Mouse (Mus musculus): ENCODE measurements around the gene Dkkl1. TPM values are rescaled to one million over a fixed set of nuclear protein-coding genes. Genes with fewer than 3 reads are reported as not detected.

Dkkl1 gene
- 5.7 and 5.9 TPM in 2 replicates for polyA plus RNA-seq (2012; rRNA removed)

DNA sequence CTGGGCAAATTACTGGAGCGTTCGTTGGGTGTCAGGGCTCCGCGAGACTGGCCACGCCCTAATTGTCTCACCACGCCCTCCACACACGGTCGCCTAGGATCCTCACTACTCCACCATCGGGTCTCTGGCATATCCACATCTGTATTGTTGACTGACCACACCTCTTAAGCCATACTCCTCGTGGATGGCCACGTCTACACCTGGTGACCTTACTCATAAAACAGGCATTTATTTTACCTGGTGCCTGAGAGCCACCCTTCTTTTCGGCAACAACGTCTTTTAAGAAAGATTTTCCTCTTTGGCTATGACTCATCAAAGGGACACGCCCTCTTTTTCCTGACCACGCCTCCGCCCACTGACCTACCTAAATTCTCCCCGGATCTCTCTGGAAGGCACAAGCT is at the start of gene Dkkl1:
TSS of gene Dkkl1 (minus strand) at position 297 of the 401 bp plus-strand sequence.

DNA sequence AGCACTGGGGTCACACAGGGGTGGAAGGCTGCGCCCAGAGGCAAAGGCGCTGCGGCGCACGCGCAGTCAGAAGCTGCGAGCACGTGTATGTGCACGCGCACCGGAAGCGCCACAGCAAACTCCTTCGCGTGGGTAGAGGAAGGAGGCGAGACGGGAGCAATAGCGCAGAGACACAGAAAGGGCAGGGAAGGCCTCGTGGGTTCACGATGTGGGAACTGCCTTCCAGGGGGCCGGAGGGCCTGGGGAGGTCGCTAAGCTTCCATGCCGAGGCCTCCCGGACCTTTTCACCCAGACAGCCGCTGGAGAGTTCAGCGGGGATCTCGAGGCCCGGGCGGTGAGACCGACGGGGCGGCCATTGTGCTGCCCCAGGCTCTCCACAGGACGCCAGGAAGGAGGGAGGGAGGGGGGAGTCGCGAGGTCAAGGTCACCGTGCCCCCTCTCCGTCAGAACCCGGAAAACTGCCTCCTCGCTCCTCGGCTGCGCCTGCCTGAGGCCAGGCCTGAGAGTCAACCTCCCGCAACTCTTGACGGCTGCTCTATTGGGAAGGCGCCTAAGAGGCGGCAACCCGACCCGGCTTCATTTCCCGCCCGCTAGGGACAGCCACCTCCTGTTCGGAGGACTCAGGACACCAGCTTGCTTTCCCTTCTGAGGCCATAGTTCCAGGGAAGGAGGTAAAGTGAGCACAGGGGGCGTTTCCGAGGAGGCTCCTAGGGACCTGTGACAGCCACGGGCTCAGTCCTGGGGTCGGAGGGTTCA is 28.9 kb upstream of the Dkkl1 start, which contains the start of gene Slc6a16:
TSS of gene Slc6a16 (plus strand) at position 453 of the 756 bp plus-strand sequence.

DNA sequence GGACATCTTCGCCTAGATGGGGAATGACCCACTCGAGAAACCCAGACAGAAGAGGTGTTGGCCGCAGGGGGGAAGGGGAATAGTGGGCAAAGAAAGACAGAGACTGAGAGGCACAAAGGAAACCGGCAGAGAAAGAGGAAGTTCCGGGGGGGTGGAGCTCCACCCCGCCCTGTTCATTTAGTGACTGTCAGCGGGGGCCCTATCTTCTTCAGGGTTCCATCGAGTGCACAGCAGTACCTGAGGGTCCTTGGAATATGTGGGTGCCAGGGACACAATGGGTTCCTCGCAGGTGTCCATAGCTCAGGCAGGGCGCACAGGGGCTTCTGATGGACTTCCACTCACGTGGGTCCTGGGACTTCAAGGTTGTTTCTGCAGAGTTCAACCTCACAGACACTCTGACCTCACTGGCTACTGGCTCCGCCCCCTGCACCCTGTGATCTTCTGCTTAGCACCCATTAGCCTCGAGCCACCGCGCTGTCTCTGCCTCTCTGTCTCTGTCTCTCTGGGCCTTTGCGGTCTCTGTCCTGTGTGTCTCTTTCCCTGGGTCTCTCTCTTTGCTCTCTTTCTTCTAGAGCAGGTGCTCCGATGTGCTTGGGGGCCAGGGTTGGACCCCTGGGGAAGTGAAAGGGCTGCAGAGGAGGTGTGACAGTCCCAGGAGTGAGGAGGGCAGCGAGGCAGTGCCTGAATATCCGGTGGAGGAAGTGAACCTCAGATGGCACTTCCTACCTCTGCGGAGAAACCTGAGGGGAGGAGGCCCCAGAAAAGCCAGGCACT is 27.0 kb upstream of the Dkkl1 start, which contains the start of gene Cd37:
TSS of gene Cd37 (minus strand) at position 393 of the 774 bp plus-strand sequence.

DNA sequence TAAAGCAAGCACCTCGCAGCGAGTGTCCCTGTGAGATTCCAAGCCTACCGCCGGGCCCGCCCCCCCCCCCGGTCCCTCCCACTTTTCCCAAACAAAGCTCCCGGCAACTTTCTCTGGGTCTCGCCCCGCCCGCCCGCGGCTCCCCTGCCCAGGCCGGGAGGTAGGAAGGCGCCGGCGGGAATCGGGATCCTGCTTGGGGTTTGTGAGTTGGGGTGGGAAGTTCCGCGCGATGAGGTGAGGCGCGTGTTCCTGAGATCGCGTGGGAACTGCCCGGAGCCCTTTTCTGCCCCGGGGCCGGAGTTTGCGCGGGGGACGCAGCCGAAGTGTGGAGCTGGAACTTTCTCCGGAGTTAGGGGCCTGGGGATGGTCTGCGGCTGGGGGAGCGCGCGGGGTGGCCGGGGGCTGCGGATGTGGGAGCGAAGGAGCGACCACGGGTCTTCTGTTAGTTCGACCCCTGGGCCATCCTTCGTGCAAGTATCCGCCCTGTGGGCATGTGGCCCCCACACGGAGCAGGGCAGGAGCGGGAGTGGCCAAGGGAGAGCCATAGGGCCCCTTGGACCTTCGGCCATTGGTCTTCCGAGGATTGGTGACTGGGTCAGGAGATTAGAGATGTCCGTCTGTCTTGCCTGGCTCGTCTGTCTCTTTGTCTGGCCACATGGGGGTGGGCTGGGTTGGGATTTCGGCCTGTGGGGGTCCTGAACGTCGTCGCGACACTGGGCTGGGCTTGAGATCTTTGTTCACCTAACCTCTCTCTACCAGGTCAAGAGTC is 3.9 kb upstream of the Dkkl1 start, which contains the start of gene Tead2:
TSS of gene Tead2 (plus strand) at position 81 of the 769 bp plus-strand sequence.

DNA sequence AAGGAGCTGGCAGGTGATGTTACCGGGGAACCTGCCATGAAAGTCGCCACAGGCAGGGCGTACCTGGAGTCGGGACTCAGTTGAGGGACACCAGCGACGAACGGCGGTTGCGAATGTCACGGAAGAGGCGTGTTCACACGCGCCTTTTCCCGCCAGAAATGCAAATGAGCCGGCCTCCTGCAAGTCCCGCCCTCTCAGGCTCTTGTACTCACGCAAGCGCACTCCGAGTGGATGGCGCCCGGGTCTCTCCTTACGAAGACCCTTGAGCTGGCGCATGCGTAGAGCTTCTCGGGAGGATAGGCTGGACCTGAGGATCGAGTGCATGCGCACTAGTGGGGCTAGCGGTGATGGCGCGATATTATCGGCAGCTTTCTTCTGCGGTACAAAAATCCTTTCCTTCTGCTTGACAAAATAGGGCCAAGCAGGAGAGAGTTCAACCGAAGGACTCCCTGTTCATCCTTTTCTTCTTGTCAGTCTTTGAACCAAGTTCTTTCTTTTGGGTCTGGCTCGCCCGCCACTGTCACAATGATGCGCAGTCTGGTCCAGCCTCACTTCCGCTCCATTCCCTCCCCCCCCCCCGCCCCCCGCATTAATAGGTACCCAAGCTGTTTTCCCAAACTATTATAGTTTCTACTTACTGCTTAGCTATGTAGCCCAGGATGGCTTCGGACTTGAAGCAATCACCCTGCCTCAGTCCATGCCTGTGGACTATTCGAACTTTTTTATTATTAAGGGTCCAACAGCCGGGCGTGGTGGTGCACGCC is 7.4 kb downstream of the Dkkl1 start, which contains the start of gene Ccdc155:
TSS of gene Ccdc155 (minus strand) at position 513 of the 764 bp plus-strand sequence.

DNA sequence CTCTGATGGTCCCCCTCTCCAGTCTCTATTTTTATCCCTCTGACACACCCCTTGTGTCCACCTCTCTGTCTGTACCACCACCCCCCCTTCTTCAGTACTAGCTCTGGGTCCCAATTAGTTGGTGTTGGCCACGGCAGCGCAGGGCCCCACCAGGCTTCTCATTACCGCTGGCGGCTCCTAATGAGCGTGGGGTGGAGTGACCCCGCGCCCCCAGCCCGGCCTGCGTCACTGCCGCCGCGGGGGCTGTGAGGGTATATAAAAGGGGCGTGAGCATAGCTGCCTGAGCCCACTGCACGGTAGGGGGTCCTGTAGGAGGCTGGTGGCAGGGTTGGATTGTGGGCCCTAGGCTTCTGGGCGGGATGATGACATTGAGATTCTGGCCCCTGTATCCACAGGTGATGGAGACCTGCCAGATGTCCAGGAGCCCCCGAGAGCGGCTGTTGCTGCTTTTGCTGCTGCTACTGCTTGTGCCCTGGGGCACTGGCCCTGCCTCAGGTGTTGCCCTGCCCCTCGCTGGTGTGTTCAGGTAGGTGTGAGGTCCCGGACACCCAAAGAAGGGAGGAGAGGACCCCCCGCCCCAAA is 31.0 kb downstream of the Dkkl1 start, which contains the start of gene Pth2:
TSS of gene Pth2 (plus strand) at position 100 of the 582 bp plus-strand sequence.

DNA sequence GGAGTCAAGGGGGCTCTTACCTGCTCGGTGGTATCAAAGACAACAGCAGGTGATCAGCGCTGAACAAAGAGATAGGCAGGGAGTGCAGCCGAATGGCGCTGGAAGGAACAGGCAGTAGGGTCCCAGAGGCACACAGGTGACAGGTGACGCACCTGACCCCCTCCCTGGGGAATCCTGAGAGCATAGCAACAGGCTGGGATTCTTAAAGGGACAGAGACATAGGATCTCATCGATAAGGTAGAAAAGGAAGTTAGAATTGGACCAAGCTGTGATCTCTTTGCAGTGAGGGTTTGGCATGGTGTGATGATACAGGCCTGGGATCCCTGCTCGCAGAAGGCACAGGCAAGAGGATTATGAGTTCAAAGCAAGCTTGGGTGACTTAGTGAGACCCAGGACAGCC is 32.5 kb downstream of the Dkkl1 start, which contains the start of gene Gfy:
TSS of gene Gfy (minus strand) at position 101 of the 400 bp plus-strand sequence.

DNA sequence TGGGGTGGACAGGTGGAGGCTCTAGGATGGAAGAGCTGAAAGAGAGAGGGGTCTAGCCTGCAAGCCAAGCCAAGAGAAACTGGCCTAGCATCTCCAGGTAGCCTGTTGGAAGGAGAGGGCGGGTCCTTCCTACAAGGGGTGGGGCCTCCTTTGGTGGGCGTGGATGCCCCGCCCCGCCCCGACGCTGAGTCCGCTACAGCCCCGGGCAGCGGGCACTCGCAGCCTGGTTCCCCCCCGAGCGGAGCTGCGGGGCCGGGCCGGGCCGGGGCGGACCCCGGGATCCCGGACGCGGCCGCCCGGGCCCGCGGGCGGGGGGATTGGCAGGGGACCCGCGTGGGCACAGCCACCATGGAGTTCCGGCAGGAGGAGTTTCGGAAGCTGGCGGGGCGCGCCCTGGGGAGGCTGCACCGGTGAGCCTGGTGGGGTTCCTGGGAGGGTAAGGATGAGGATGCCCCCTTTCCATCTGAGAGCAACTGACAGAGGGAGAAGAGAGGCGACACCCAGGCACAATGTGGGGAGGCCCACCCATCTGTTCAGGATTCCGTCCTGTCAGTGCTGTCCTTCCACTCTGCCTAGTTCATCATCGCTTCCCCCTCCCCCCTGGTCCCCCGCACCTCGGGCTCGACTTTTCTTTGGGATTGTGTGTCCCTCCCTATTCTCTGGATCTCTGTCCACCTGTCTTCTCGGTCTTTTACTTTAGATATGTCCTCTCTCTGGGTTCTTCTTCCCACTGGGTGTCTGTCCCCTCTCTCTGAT is 48.0 kb downstream of the Dkkl1 start, which contains the start of gene Slc17a7:
TSS of gene Slc17a7 (plus strand) at position 215 of the 756 bp plus-strand sequence.

Other genes starting within 250 kb of the Dkkl1 start
- gene Cpt1c, start 237.3 kb downstream of the Dkkl1 start, polyA plus RNA-seq (2012; rRNA removed), result 96.5 and 105 TPM in 2 replicates
- 861 and 874 TPM in 2 replicates for gene Prmt1, start 225.6 kb downstream of the Dkkl1 start, polyA plus RNA-seq (2012; rRNA removed)
- gene Irf3, start 214.5 kb downstream of the Dkkl1 start, polyA plus RNA-seq (2012; rRNA removed), result 89.9 and 97.5 TPM in 2 replicates
- 8.4 and 10.7 TPM in 2 replicates for gene Bcl2l12, start 213.4 kb downstream of the Dkkl1 start, polyA plus RNA-seq (2012; rRNA removed)
- gene Scaf1, start 195.8 kb downstream of the Dkkl1 start, polyA plus RNA-seq (2012; rRNA removed), result 91.3 and 106 TPM in 2 replicates
- 20.9 and 23.6 TPM in 2 replicates for gene Rras, start 194.2 kb downstream of the Dkkl1 start, polyA plus RNA-seq (2012; rRNA removed)
- gene Prr12, start 159.3 kb downstream of the Dkkl1 start, polyA plus RNA-seq (2012; rRNA removed), result 9.9 and 13.2 TPM in 2 replicates
- gene Nosip, start 149.7 kb downstream of the Dkkl1 start, polyA plus RNA-seq (2012; rRNA removed), result 74.9 and 77.9 TPM in 2 replicates
- gene Prrg2, start 149.5 kb downstream of the Dkkl1 start, polyA plus RNA-seq (2012; rRNA removed), result 17.9 and 18.6 TPM in 2 replicates
- gene Rcn3, start 119.9 kb downstream of the Dkkl1 start, polyA plus RNA-seq (2012; rRNA removed), result 34.7 and 64.0 TPM in 2 replicates
- 15.8 and 18.4 TPM in 2 replicates for gene Fcgrt, start 108.3 kb downstream of the Dkkl1 start, polyA plus RNA-seq (2012; rRNA removed)
- gene Rps11, start 87.7 kb downstream of the Dkkl1 start, polyA plus RNA-seq (2012; rRNA removed), result 524 and 549 TPM in 2 replicates
- gene Rpl13a, start 83.4 kb downstream of the Dkkl1 start, polyA plus RNA-seq (2012; rRNA removed), result 2,210 and 2,469 TPM in 2 replicates
- 0.21 and 0.34 TPM in 2 replicates for gene Gm45713, start 75.9 kb downstream of the Dkkl1 start, polyA plus RNA-seq (2012; rRNA removed)
- 7.5 and 9.1 TPM in 2 replicates for gene Flt3l, start 75.7 kb downstream of the Dkkl1 start, polyA plus RNA-seq (2012; rRNA removed)
- gene Pih1d1, start 57.8 kb downstream of the Dkkl1 start, polyA plus RNA-seq (2012; rRNA removed), result 144 and 160 TPM in 2 replicates
- 13.3 and 16.7 TPM in 2 replicates for gene Aldh16a1, start 57.6 kb downstream of the Dkkl1 start, polyA plus RNA-seq (2012; rRNA removed)
- 45.9 and 55.3 TPM in 2 replicates for gene Slc17a7, start 48.2 kb downstream of the Dkkl1 start, polyA plus RNA-seq (2012; rRNA removed)
- gene Gfy, start 32.6 kb downstream of the Dkkl1 start, polyA plus RNA-seq (2012; rRNA removed), result 0.16 and 0.22 TPM in 2 replicates
- 0.19 and 0.21 TPM in 2 replicates for gene Pth2, start 31.2 kb downstream of the Dkkl1 start, polyA plus RNA-seq (2012; rRNA removed)
- 0.56 and 0.74 TPM in 2 replicates for gene Ccdc155, start 7.3 kb downstream of the Dkkl1 start, polyA plus RNA-seq (2012; rRNA removed)
- gene Tead2, start 3.6 kb upstream of the Dkkl1 start, polyA plus RNA-seq (2012; rRNA removed), result 57.7 and 65.9 TPM in 2 replicates
- 1.5 and 1.6 TPM in 2 replicates for gene Cd37, start 27.0 kb upstream of the Dkkl1 start, polyA plus RNA-seq (2012; rRNA removed)
- 2.1 and 2.2 TPM in 2 replicates for gene Slc6a16, start 28.9 kb upstream of the Dkkl1 start, polyA plus RNA-seq (2012; rRNA removed)
- 0.03 and 0.12 TPM in 2 replicates for gene Slc6a21, start 65.4 kb upstream of the Dkkl1 start, polyA plus RNA-seq (2012; rRNA removed)
- 23.4 and 26.7 TPM in 2 replicates for gene Trpm4, start 121.6 kb upstream of the Dkkl1 start, polyA plus RNA-seq (2012; rRNA removed)
- gene Hrc, start 123.1 kb upstream of the Dkkl1 start, polyA plus RNA-seq (2012; rRNA removed), result 0.35 and 2.8 TPM in 2 replicates
- 60.6 and 63.5 TPM in 2 replicates for gene Ppfia3, start 154.9 kb upstream of the Dkkl1 start, polyA plus RNA-seq (2012; rRNA removed)
- 59.8 and 63.1 TPM in 2 replicates for gene Lin7b, start 158.4 kb upstream of the Dkkl1 start, polyA plus RNA-seq (2012; rRNA removed)
- gene Snrnp70, start 183.6 kb upstream of the Dkkl1 start, polyA plus RNA-seq (2012; rRNA removed), result 619 and 668 TPM in 2 replicates
- gene Kcna7, start 193.5 kb upstream of the Dkkl1 start, polyA plus RNA-seq (2012; rRNA removed), result 0.03 TPM in 1 of 2 replicates, not detected in the other
- gene Ntf5, start 201.5 kb upstream of the Dkkl1 start, polyA plus RNA-seq (2012; rRNA removed), result 0.06 and 0.13 TPM in 2 replicates
- gene Lhb, start 208.7 kb upstream of the Dkkl1 start, polyA plus RNA-seq (2012; rRNA removed), result 0.31 and 0.66 TPM in 2 replicates
- gene Gys1, start 222.7 kb upstream of the Dkkl1 start, polyA plus RNA-seq (2012; rRNA removed), result 23.7 and 24.0 TPM in 2 replicates
- 114 and 117 TPM in 2 replicates for gene Ruvbl2, start 225.9 kb upstream of the Dkkl1 start, polyA plus RNA-seq (2012; rRNA removed)
- 1,600 and 1,742 TPM in 2 replicates for gene Ftl1, start 247.7 kb upstream of the Dkkl1 start, polyA plus RNA-seq (2012; rRNA removed)